Mouse (Mus musculus) retina, adult 2 months (tissue): ENCODE measurements around the gene Ndufb11.

Experiments used
- DNase-seq: peaks from one replicate; pipeline ENCODE4 v3.0.0-alpha.2; 2012; ENCODE audit warnings: low read depth, low spot score

Ndufb11 gene

GRCm38 (mm10) chrX:20617176-20617902 is at the start of gene Ndufb11, which contains the start of gene Rbm10:
TSS of gene Ndufb11 (minus strand) at chrX:20617619.
TSS of gene Rbm10 (plus strand) at chrX:20617503.
- peak; percentile 62 for DNase-seq

DNA sequence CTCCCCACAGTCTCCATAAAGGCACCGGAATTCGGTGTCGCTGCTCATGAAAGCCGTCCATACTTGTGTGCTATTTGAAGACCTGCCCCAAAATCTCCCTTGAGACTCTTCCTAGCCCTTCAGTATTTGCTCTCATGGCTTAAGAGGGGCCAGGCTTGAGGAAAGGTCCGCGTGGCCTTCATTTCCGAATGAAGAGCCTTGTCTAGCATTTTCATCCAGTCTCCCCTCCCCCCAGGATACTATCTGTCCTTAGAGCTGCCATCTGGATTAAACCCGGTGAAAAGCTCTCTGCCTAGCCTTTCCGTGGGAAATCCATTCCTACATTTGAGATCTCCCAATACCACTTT is 46.0 kb upstream of the Ndufb11 start:
- no peak for DNase-seq

GRCm38 (mm10) chrX:20662716-20663443 is 45.5 kb upstream of the Ndufb11 start:
- DNase-seq, result peak; percentile 79

DNA sequence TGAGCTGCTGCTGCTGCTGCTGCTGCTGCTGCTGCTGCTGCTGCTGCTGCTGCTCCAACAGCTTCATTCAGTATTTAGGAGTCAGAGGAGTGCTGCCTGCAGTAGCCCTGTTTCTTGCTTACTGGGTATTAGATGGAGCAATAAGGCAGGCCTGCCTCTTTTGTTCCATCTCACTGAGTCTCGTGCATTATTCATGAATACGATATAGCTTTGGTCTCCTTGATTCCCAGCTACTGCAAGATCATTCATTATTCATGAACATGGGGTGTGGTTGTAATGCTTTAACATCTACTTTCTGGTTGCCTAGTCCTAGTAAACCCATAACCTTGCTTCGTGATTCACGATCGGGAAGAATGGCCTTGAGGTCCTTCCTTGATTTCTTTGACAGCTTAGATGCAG is 44.9 kb upstream of the Ndufb11 start:
- DNase-seq, result no peak

GRCm38 (mm10) chrX:20658891-20659406 is 41.5 kb upstream of the Ndufb11 start:
- DNase-seq, result no peak

- DNase-seq, result peak; percentile 34
These were observed 40.7 kb upstream of the Ndufb11 start, which contains the start of gene Uba1 for GRCm38 (mm10) chrX:20658026-20658652. TSS of gene Uba1 (plus strand) at chrX:20658326.

DNA sequence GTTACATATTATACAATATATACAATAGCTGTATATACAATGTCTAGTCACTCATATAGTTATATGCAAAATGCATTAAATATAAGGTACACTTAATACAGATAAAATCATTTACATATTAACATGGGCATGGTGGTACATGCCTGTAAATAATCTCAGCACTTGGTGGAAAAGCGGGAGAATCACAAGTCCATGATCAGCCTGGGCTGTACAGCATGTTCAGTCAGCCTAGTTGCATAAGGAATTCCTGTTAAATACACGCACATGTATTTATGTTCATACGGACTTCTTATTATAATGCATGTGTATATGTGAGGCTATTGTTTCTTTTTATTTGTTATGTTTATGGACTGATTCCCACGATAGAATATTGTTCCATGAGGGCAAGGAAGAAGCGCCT is 40.2 kb upstream of the Ndufb11 start:
- DNase-seq, result no peak

- no peak for DNase-seq
These were observed 27.4 kb upstream of the Ndufb11 start for GRCm38 (mm10) chrX:20644780-20645179.

DNA sequence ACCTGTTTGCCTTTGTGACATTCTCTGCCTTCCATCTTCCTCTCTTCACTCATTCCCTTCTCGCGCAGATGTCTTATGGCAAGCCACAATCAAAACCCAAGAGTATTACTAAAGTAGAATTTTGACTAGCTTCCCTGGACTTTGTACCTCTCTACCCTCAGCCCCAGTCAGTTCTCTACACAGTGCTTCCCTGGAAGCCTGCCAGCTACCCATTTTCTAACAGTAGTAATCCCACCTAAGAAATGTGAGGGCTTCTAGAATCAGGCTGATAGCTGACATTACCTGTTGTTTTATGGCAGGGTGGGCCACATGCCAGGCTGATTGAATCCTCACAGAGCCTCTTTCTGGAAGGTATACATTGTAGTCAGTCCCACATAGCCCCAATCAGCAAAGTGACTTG is 20.7 kb upstream of the Ndufb11 start:
- no peak for DNase-seq

DNA sequence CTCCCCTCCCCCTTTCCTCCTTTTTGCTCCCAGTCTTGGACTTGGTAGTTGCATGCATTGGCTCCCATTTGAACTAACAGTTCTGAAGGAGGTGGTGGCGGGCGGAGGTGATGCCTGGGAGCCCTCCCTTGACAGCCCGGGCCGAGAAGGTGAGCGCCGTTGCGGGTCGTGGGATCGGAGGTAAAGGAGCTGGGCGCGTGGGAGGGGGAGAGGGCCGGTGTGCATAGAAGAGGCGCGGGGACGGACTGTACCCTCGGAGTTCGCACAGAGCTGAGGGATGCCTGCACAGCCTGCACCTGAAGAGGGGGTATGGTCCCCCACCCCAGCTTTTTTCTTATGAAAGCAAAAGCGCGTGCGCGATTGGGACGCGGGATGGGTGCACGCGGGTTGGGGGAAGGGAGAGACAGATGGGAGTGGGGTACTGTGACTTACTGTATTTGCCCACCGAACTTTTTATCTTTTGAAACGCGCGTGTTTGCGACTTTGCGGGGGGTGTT is 532 bp upstream of the Ndufb11 start:
- no peak for DNase-seq

DNA sequence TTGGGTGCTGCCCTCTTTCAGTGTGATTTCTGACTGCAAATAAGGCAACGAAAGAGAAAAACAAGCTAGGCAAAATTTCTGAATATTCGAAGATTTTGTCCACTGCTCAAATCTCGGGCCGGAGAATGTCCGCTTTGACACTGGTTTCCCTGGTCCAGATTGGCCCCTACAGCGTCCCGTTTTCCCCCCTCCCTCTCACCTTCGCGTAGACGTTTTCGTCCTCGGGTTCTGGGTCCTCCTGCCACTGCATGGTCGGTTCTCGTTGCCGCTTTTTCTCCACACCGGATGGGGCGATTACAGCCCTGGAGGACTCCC is 601 bp downstream of the Ndufb11 start:
- no peak for DNase-seq

GRCm38 (mm10) chrX:20608500-20608899 is 8.9 kb downstream of the Ndufb11 start:
- no peak for DNase-seq

DNA sequence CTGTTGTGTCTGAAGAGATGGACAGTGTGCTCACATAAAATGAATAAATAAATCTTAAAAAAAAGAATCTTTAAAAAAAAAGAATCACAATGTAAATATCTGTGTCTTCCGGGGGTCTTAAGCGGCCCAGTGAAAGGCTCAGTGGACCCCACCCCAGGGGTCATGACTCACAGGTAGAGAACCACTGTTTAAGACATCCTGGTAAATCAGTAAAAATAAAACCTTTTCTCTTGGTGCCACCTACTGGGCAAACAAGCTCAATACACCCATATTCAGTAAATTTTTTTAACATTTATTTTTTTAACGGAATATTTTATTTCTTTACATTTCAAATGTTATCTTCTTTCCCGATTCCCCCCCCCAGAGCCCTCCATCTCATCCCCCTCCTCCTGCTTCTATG is 29.5 kb downstream of the Ndufb11 start:
- no peak for DNase-seq

- DNase-seq, result no peak
These were observed 43.5 kb downstream of the Ndufb11 start for GRCm38 (mm10) chrX:20573927-20574326.

- no peak for DNase-seq
These were observed 44.7 kb downstream of the Ndufb11 start for GRCm38 (mm10) chrX:20572683-20573082.

- peak; percentile 32 for DNase-seq
These were observed 46.4 kb downstream of the Ndufb11 start for GRCm38 (mm10) chrX:20571024-20571423.
